Mouse (Mus musculus) effector memory CD4-positive, alpha-beta T cell, adult 5 months (primary cell): Measurements from ENCODE around the gene Cnih3. TPM values are rescaled to one million over a fixed set of nuclear protein-coding genes. Genes with fewer than 3 reads are reported as not detected.

Experiments
- polyA plus RNA-seq: library from polyadenylated mRNA; unstranded; fragments of 100-300 nt; shearing (Covaris generic); gene quantifications from one replicate; pipeline ENCODE4 v1.2.1, GENCODE M21; 2017

The Cnih3 gene
- 0.19 TPM for polyA plus RNA-seq

DNA sequence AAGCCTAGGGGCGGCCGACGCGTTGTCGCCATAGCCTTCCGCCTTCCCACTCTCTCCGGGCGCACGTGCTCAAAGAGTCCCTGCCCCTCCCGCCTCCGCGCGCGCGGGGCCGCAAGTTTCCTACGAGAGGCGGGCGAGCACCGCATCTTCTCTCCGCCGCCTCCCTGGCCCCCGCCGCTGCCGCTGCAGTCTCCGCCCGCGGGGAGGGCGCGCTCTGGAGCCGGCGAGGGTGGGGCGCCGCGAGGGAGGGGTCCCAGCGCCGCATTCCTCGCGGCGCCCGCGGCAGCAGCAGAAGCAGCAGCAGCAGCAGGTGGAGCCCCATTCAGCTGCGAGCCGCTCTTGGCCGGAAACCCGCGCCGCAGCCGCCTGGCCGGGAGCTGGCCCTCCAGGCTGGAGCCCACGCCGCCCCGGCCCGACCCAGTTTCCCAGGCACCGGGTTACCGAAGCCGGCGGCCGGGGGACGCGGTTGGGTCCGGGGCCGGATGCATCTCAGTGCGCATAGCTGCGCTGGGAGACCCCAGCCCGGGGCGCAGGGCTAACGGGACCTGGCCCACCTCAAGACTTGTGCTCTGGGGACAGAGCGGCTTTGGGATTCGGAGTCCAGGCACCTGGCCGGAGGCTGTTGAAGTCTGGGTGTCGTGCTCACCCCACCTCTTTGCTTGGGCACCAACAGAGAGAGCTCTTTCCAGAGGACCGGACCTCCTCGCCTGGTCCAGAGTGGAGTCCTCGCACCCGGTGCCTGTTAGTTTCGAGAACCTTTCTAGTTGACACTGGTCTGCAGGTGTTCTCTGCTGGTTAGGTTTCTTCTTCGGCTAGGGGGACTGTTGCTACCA is at the start of gene Cnih3:
Cnih3 (plus strand) TSS at position 262 of the 833 bp plus-strand sequence.

Other genes with a start within 250 kb of the Cnih3 start
- 26.2 TPM for gene Nvl, start 208.4 kb upstream of the Cnih3 start, polyA plus RNA-seq
- gene Cnih4, start 207.9 kb upstream of the Cnih3 start, polyA plus RNA-seq, result 40.3 TPM
- 85.0 TPM for gene Wdr26, start 140.6 kb upstream of the Cnih3 start, polyA plus RNA-seq
- not detected for gene Ccdc121, start 158.8 kb downstream of the Cnih3 start, polyA plus RNA-seq
- 1.4 TPM for gene Dnah14, start 223.9 kb downstream of the Cnih3 start, polyA plus RNA-seq